Mouse (Mus musculus) erythroblast, embryonic 14.5 days (primary cell): ENCODE measurements around the gene Zfp335. TPM values are rescaled to one million over a fixed set of nuclear protein-coding genes. Genes with fewer than 3 reads are reported as not detected.
"Not testable (repeated sequence)": the region's sequence is repeated elsewhere in the genome, so short reads cannot be mapped to it uniquely, and the experiment has no call there.

Experiments
- H3K27me3 ChIP-seq: 2 replicates; pipeline ENCODE4 v1.6.1; 2012; ENCODE audit warnings: inconsistent platforms; ENCODE audit not compliant: control insufficient read depth
- H3K36me3 ChIP-seq: 2 replicates; pipeline ENCODE4 v1.6.1; 2012; ENCODE audit warnings: mild to moderate bottlenecking, inconsistent platforms; ENCODE audit not compliant: control insufficient read depth
- H3K4me1 ChIP-seq: 2 replicates; pipeline ENCODE4 v1.6.1; 2012; ENCODE audit warnings: inconsistent platforms; ENCODE audit not compliant: control insufficient read depth
- H3K4me3 ChIP-seq: replicated peaks from 2 replicates; pipeline ENCODE3; 2012; ENCODE audit warnings: moderate library complexity, mild to moderate bottlenecking, inconsistent platforms
- H3K9me3 ChIP-seq: 2 replicates; pipeline ENCODE4 v1.6.1; 2012; ENCODE audit warnings: low read length, inconsistent platforms, mixed read lengths; ENCODE audit not compliant: control insufficient read depth
- GATA1 ChIP-seq: IDR thresholded peaks from 2 replicates; pipeline ENCODE4 v1.6.1; 2012; ENCODE audit warnings: low read length, inconsistent platforms, mixed read lengths
- TAL1 ChIP-seq: IDR thresholded peaks from 3 replicates; pipeline ENCODE4 v1.6.1; 2012; ENCODE audit warnings: low read length, inconsistent platforms, mixed read lengths
- polyA plus RNA-seq: library from polyadenylated mRNA; stranded (reverse); fragments of >175 nt; gene quantifications from 2 replicates; pipeline ENCODE4 v1.2.3, GENCODE M21; 2012

Zfp335 gene
- polyA plus RNA-seq, 1 experiment = 5.8 TPM

DNA sequence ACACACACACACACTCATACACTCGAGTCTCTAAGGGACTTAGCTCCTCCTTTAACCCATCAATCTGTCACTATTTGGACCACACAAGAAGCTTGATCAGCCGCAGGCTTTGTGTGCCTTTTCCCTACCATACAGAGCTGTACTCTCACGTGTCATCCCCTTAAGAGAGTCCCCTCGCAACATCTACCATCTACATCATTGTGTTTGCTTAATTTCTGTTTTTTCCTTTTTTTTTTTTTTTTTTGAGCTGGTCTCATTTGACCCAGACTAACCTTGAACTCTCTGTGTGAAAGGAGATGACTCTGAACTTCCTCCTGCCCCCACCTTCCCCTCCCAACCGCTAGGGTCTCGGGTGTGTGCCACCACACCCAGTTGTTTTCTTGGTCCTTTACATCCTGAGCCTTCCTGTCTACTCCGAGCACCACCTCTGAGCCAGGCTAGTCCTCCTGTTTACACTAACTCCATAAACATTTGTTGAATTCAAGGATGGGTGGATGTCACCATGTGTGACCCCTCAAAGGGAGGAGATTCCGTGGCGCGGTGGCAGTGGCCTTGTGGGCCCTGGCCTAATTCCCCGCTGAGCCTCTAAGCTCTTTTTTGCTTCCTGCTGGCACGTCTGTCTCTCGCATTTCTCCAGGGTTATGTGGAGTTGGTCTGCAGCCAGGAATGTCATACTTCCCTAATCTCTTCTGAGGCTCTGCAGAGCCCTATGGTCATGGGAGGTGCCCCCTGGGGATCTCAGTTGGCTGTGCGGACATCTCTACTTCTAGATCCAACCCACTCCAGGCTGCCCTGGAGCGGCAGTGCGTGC is 44.6 kb downstream of the Zfp335 start:
- Histone ChIP-seq H3K4me1 (peaks cover 8% of the 10 kb centered on the region), H3K36me3 (no peaks in the 10 kb centered on the region), H3K27me3 (no peaks in the 10 kb centered on the region), H3K4me3 (no peak overlapping the region), H3K9me3 (peaks cover 7% of the 10 kb centered on the region)
- no peak for TF ChIP-seq GATA1
- no peak for TF ChIP-seq TAL1

DNA sequence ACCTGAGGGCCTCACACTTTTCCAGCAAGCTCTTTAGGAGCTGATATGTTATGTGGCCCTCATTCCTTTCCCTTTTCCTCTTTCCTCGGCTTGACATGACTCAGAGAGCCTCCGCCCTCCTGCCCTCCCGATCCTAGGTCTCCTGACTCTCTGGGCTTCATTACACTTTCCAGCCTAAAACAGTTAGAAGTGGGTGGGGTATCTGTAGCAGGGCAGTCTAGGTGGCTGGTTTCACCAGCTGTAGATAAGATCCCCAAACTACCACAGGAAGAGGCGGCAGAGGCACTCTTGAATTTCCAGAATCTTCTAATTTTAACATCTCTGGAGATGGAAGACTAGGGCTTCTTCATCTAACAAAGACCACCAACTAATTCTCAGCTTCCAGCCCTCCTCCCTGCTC is 47.0 kb downstream of the Zfp335 start:
- Histone ChIP-seq H3K9me3 (peaks cover 7% of the 10 kb centered on the region), H3K4me3 (no peak overlapping the region), H3K36me3 (no peaks in the 10 kb centered on the region), H3K4me1 (peaks cover 8% of the 10 kb centered on the region), H3K27me3 (peaks cover 11% of the 10 kb centered on the region)
- TF ChIP-seq TAL1 = no peak
- no peak for TF ChIP-seq GATA1

DNA sequence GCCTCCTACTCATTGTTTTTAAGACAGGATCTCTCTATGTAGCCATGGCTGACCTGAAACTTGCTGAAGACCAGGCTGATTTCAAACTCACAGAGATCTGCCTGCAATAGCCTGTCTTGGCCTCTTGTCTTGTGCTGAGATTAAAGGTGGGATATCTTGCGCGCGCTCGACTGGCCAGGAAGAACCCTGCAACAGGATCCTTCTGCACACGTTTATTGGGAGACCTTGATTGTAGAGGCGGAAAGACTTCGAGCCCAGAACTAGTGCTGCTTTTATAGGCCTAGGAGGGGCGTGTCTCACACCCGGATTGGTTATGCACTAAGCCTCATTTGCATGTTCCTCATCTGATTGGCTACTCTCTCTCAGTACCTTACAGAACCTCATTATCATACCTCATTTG is 48.1 kb downstream of the Zfp335 start:
- H3K36me3 ChIP-seq, H3K9me3 ChIP-seq, H3K4me1 ChIP-seq, H3K4me3 ChIP-seq: not testable (repeated sequence)
- H3K27me3 ChIP-seq = peaks cover 23% of the 10 kb centered on the region

DNA sequence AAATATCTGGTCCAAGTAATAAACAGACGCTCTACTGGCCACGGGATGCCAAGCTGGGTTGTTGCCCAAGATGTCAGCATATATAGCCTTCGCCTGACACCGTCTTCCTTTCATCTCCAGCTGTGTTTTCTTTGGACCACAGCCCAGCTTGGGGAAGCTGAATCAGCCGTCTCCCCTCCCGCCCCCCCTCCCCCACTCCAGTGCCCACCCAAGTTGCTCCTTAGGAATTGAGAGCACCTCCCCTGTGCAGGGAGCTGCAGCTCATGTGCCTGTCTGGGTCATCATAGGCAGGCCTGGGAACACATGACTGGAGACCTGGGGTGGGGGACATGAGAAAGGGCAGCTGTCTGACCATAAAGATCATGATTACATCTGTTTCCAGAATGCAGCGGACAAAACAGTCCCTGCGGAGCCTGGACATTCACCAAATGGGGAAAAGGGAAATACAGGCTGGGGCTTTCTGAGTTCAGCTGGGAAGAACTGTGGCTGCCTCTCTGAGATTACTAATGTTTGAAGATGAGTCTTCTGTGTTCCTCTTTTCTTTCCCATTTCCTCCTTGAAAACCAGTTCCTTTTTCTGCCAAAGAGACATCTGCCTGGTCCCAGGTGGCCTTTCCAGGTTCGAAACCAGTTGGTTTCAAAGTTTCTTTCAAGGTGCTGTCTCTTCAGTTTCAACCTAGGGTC is 49.2 kb downstream of the Zfp335 start:
- no peak for TF ChIP-seq GATA1
- no peak for TF ChIP-seq TAL1
- Histone ChIP-seq H3K4me3 (no peak overlapping the region), H3K4me1 (peaks cover 9% of the 10 kb centered on the region)

DNA sequence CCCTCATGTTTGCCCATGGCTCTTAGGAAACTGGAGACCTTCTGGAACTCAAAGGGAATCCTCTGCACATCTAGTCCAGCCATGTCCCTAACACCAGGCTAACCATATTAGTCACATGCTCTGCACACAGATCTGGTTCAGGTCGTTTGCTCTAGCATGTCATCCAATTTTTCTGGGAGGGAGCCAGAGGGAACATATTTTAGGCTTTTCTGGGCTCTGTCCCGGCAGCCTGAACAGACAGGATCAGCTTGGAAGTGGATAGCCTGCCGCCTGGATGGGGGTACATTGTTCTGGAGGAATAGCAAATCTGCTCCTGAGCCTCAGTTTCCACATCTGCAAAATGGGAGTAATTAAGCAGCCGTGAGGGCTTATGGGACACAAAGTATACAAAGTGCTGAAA is 50.5 kb downstream of the Zfp335 start:
- H3K27me3 ChIP-seq = peaks cover 46% of the 10 kb centered on the region
- H3K9me3 ChIP-seq = peaks cover 5% of the 10 kb centered on the region
- H3K4me3 ChIP-seq = no peak overlapping the region
- H3K4me1 ChIP-seq = peaks cover 16% of the 10 kb centered on the region
- H3K36me3 ChIP-seq = no peaks in the 10 kb centered on the region
- TF ChIP-seq GATA1 (no peak), TAL1 (no peak)

More for the DNA sequence above, 49.2 kb downstream of the Zfp335 start:
- peaks cover 3% of the 10 kb centered on the region for H3K9me3 ChIP-seq
- H3K27me3 ChIP-seq = peaks cover 34% of the 10 kb centered on the region
- no peaks in the 10 kb centered on the region for H3K36me3 ChIP-seq

DNA sequence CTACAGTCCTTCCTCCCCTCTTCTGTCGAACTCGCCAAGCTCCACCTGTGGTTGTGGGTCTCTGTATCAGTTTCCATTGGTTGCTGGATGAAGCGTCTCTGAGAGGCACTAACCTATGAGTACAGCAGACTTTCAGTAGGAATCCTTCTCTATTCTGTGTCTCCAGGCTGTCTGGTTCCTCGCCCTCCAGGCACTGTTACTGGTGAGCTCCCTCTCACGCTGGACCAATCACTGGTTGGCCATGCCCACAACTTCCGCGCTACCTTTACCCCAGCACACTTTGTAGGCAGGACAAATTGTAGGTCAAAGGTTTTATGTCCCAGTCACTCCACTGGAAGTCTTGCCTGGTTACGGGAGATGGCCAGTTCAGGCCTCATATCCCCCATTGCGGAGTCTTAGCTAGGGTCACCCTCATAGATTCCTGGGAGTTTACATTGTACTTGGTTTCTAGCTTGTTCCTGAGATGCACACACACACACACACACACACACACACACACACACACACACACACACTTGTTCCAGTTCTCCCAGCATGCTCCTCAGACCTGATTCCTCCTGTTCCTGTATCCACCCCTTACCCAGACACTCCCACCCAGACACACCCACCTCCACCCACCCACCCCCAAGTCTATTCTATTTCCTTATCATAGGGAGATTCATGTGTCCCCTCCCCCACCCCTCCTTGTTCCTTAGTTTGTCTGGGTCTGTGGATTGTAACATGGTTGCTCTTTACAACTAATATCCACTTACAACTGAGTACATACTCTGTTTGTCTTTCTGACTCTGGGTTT is 51.7 kb downstream of the Zfp335 start:
- Histone ChIP-seq H3K36me3 (no peaks in the 10 kb centered on the region), H3K4me3 (no peak overlapping the region), H3K9me3 (peaks cover 5% of the 10 kb centered on the region), H3K27me3 (peaks cover 59% of the 10 kb centered on the region), H3K4me1 (peaks cover 15% of the 10 kb centered on the region)
- no peak for TF ChIP-seq TAL1
- no peak for TF ChIP-seq GATA1

DNA sequence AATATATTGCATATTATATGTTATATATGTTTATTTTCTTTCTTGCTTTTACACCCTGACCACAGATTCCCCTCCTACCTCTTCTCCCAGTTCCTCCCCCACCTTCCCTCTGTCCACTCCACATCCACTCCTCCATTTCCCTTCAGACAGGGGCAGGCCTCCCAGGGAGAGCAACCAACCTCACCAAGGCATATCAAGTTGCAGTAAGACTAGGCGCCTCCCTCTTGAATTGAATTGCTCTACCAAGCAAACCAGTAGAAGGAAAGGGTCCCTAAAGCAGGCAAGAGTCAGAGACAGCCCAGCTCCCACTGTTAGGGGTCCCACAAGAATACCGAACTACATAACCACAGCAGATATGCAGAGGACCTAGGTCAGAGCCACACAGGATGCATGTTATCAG is 52.4 kb downstream of the Zfp335 start:
- peaks cover 66% of the 10 kb centered on the region for H3K27me3 ChIP-seq
- peaks cover 8% of the 10 kb centered on the region for H3K4me1 ChIP-seq
- no peak overlapping the region for H3K4me3 ChIP-seq
- peaks cover 5% of the 10 kb centered on the region for H3K9me3 ChIP-seq
- no peak for TF ChIP-seq TAL1
- no peak for TF ChIP-seq GATA1
- H3K36me3 ChIP-seq = no peaks in the 10 kb centered on the region

DNA sequence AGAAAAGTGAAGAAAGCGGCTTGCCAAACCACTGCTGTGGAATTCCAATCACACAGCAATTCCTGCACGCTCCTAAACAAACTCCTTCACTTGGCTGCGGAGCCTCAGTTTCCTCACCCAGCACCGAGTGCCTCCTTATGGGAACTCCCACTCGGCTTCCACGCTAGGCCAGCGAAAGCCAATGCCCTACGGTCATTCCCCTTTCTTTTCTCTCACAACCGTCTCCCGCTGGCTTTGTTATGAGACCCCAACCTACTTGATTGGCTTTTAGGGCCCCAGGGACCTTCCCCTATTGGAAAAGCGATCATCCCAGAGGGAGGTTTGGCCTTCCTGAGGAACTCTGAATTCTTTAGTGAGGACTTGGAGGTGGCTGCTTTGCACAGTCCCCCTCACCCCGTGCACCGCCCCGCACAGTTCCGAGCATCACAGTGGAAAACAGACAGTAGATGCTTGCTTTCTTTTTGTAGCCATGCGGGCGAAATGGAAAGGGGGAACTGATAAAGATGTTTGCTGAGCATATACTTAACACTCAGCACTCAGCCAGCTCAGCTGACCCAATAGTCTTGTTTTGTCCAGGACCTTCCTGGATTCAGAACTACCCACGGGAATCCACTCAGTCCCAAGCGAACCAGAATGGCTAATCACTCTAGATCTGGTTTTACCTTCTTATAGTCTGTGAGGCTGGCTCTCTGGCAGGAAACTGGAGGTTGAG is 53.6 kb downstream of the Zfp335 start:
- Histone ChIP-seq H3K4me3 (no peak overlapping the region), H3K36me3 (no peaks in the 10 kb centered on the region), H3K9me3 (peaks cover 2% of the 10 kb centered on the region; the same call in 1 of the 2 replicates), H3K4me1 (peaks cover 7% of the 10 kb centered on the region), H3K27me3 (peaks cover 71% of the 10 kb centered on the region)
- TF ChIP-seq GATA1 (no peak), TAL1 (no peak)
